Mouse (Mus musculus) gastrocnemius, postnatal 10 days (tissue): ENCODE measurements around the gene AU040320. TPM values are rescaled to one million over a fixed set of nuclear protein-coding genes. Genes with fewer than 3 reads are reported as not detected.
A peak's percentile ranks its signal among the peaks of the same experiment; 100 is the strongest.

Experiments
- DNase-seq: peaks from one replicate; pipeline ENCODE4 v3.0.0; 2021; ENCODE audit warnings: mixed read lengths
- total RNA-seq, 2 experiments: library from RNA; stranded (reverse); gene quantifications; 2 replicates each; pipeline ENCODE4 v1.2.3; 2021

AU040320 gene
- total RNA-seq, 2 experiments from 2014 or later = 22.2 to 24.2 TPM

DNA sequence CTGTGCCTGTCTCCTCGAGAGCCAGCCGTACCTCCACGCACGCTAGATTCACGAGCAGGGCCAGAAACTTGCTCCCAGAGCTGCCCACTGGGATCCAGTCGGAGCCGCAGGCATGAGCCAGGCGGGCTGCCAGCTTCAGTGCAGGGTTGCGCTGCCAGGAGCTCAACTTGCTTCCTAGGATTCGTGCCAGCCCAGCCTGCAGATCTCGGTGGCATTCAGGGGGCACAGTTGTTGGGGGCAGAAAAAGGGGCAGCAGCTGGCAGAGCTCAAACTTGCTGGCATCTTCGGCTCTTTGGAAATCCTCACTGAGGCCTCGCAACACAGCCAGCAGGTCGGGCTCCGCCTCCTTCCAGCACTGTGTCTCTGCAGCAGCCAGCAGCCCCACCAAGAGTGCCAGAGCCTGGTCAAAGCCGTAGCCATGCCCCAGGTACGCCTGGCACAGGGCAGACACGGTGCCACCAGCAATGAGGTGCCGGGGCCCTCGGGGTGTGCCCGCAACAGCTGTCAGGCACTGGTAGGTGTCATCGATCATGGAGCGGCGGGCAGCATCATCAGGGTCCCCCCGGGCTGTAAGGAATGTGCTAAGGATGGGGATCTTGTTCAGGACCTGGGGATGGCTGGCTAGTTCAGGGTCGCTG, 3.2 kb upstream of the AU040320 start:
- peak; percentile 78 for DNase-seq

DNA sequence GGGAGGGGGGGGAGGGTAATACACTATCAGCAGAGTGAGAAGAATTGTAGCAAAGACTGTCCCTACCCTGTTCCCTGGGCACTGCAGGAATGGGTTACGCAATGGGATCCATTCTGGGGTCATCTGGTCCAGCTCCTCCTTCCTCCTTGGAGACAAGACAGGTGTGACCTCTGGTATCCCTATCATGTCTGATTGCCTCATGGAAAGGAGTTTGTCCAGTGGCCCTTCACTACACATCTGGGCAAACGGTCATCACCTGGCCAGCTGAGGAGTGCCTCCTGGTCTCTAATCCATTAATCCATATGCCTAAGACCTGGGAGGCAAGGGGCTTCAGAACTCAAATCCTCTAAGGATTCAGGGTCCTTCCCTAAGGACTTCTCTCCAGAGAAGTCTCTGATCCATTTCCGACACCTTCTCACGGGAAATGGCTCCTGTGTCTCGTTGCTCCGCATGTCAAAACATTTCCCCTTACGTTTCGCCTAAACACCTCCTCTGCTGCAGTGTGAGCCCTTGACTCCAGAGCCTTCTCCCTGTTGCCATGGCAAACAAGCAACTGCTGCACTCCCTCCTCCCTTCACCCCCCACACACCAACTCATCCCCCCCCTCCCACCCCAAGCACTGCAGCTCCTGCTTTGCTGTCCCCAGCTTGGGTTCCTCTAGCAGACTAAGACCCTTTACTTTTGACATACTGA, 2.3 kb upstream of the AU040320 start:
- DNase-seq = no peak

DNA sequence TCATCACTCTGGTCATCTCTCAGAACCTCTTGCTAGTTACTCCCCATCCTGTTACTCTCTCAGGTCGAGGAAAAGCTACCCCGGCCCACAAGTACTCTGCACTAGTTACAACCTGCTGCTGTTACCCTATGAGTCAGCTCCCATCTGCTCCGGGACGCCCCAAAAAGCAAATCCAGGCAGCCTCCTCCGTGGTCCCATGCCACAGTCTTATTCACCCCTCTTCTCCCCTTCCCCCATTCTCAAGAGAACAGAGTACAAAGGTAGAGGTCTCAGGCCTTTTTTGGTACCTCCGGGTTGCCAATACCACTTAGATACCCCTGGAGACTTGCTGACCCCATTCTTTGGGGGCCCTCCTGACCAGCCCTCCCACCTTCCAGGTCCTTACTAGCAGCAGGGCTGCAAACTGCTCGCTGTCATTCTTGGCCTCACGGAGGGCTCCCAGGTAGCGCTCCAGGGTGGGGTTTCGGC, 1.8 kb upstream of the AU040320 start:
- DNase-seq = peak; percentile 5

DNA sequence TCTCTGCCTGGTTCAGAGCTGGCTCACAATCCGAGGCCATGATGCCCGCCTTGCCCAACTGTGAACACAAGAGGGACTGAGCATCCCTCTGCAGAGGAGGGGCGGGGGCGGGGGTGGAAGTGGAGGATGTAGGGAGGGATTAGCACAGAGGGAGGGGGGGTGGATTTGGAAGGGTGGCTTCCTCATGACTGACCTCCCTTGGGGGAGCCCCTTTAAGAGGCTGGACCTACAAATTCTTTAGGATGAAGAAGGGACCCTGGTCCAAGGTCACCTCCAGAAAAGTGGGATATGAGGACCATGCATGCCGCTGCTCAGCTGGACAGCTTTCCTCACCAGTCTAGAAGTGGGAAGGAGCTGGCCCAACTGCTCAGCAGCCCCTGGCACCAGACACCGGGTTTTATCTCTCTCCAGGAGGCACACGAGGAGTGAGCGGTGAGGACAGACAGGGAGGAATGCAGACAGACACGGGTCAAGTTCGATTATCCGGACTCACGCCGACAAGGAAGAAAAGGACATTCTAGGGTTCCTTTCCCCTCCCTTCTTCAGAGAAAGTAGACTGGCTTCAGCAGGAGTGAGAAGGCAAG, 1.2 kb upstream of the AU040320 start:
- peak; percentile 17 for DNase-seq

DNA sequence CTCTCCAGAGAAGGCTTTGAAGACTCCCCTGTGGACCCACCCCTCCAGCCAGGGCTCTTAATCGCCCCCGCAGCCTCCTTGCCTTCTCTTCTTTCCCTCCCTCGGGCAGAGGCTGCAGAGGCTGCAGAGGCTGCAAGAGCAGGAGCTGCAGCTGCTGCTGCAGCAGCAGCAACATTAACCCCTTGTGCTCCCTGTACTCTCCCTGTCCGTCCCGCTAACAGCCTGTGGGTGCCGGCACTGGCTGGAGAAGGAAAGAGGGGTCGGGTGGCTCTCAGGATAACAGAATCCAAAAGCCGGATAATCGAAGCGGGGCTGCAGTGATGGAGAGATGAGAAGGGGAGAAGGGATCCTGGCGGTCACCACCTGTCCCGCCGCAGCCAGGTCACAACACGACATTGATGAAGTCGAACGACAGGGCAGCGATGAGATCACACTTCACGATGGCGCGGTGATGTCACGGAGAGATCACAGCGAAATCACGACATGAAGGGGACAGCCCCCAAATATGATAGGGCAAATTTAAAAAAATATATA, 669 bp upstream of the AU040320 start:
- DNase-seq = peak; percentile 13

DNA sequence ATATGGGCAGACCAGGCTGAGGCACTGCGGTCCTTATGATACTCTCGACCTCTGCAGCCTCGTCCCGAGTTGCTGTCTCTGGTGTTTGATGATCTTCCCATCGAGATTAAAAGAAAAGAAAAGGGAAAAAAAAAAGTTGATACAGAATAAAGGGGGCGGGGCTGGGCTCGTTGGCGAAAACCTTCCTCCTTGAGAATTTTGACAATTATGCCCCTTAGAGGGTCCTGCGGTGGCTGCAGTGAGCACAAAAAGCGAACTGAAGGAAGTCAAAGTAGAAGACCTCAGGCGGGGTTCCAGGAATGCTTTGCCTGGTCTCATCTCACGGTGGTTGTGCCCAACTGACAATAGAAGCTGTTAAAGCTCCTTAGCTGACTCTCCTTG, 877 bp downstream of the AU040320 start:
- no peak for DNase-seq

DNA sequence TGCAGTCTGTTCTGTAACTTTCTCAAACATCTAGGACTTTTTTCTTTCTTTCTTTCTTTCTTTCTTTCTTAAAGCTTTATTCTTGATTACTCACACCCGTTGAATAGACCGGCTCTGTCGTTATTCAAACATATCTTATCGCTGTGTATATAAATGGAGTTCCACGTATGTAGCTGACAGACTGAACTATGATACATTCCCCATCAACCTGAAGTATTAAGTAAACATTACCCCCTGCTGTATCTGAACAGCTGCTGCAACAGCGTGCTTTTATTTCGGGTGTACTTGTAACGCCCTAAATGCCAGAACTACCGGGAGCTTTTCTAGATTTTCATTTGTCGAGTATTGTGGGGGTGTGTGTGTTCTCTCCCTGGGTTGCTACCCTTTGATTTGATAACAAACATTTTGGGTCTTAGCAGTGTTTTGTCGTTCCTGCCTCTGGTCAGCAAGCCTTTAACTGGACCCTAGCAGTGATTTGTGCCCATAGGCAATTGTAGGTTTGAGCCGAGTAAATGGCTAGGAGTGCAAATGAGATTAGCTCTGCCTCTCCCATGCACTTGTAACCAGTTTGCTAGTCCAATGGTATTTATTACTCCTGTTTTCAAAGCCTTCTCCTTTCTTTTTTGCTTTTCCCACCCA, 1.5 kb downstream of the AU040320 start:
- DNase-seq = no peak

DNA sequence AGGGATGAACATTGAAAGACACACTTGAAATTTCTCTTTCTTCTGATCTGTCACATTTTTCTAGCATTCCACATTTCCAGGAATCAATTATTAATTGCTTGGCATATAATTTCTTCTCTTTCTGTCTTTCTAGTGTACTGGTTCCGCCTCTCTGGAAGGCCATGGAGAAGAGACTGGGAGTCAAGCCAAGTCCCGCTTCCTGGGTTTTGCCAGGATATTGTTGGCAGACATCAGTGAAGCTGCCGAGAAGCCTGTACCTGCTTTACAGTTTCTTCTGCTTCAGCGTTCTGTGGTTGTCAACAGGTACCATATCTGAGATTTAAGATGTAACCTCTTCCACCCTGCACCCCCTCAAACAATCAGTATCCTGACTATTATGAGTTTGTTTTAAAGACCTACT, 3.4 kb downstream of the AU040320 start:
- peak; percentile 10 for DNase-seq

DNA sequence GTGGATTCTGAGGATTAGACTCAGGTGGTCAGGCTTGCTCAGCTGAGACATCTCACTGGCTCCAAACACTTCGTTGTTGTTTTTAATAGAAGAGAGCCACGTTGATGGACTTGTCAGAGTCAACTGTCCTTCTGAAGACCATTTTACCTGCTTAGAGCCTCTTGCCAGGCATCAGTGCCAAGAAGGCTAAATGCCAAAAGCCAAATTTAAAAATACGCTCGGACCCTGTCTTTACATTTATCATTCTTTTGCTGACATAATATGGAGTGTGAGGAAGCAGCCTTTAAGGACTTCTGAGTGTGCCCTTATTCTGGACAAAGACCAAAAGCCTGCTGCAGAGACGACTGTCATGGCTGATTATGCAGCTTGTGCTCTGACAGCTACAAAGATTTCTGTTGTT, 5.0 kb downstream of the AU040320 start:
- no peak for DNase-seq

DNA sequence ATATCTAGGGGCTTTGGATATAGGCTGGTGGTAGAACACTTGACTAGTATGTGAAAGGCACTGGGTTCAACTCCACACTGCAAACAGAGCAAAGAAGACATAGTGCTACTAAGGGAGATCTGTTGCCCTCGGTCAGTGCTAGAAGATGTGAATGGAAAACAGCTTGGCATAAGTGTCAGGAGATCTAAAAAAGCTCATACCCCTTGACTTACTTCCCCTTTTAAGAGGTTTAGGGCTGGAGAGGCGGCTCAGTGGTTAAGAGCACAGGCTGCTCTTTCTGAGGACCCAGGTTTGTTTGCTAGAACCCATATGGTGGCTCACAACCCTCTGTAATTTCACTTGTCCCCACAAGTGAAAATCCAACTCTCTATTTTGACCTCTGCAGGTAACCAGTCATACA, 6.1 kb downstream of the AU040320 start:
- DNase-seq = no peak

DNA sequence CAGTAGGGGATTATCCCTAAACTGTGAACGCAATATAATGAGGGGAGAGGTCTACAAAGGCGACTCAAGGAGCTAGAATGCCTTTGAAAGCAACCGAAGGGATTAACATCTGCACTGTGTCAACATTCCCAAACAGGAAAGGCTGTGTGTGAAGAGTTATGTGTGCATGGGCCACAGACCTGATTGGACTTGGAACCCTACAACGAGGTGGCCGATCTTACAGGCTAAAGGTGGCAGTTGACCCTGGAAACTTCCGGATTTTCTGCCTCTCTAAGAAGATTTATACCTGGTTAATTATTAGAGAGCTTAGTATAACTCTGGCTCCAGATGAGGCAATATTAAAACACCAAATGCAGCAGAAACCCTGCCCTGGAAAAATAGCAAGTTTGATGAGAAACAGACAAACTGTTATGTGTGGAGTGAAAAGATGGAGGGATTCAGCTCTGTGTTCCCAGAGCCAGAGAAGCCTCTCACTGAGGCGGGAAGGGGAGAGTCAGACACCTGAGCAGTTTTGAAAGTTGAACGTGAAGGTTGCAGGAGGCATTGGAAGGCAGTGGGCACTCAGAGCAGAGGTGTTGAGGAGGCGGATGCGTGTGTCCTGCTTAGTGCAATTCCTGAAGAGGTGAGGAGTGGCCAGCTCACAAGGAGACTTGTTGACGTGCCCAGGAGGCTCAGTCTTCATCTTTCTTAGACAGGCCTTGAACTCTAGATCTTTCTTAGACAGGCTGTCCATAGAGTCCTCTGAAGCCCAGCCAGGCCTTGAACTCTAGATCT, 9.4 kb downstream of the AU040320 start:
- DNase-seq = no peak

DNA sequence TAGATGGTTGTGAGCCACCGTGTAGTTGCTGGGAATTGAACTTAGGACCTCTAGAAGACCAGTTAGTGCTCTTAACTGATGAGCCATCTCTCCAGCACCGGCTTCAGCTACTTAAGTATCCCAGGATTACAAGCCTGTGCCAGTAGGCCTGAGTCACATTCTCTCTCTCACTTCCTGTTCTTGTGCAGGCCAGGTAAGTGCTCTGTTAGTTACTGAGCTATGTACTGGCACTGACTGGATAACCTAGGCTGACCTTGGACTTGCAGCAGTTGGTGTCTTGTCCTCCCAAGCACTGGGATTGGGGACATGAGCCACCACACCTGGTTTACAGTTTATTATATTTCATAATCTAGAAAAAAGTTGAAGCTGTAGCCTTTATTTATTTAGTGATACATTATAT, 10.1 kb downstream of the AU040320 start:
- DNase-seq = no peak

DNA sequence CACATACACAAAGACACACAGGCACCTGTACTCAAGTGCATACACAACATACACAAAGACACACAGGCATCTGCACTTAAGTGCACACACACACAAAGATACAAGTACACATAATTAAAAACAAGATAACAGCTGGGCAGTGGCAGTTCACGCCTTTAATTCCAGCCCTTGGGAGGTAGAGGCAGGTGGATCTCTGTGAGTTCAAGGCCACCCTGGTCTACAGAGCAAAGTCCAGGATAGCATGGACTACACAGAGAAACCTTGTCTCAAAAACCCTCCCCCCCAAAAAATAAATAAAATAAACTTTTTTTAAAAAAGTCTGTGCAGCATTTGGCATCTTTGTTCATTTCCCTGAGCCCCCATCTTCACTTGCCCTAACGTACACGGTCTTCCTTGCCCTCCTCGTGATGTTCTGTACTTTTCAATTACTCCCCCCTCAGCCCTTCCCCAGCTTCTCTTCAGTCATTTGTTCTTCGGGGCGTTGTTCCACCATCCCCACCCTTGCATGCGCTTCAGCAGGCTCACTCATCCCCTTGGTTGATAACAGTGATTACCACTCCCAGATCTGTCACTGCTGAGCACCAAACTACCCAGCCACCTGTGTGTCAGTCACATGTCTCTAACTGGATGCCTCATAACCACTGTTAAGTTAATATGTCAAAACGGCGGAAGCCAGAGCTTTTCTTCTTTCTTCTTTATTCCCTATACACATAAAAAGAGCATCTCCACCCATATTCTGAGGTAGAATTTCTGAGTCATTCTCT, 16.6 kb downstream of the AU040320 start:
- DNase-seq = no peak

DNA sequence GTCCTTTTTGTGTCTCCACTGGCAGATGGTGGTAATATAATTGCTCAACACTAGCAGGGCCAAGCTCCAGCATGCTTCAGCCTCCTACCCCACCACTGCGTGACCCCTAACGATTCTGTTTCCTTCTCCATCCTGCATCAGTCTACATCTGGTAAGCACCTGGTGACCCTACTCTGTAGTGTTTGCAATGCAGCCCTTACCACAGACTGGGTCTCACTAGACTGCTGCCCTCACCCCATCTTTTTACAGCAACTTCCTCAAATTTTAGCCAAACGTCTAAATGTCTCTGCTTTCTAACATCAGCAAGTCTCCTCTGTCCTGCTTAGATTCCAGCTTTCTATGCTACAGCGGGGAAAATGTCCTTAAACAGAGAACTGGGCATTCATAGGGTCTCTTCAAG, 17.5 kb downstream of the AU040320 start:
- no peak for DNase-seq

DNA sequence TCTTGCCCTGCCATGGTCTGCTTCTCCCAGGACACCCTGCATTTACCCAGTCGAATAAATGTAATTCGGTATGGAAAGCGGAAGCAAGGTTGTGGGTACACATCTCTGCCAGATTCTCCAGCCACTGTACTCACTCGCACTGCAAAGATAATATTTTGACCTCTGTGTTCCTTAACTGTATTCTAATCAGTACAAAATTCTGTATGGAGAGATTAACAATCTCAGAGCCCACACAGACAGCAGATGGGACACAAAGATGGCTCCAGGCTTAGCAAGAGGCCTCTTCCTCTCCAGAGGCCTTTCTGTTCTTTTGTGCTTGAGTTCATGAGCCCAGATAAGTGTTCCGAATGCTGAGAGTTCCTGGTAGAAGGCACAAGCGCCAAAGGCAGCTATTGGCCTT, 20.5 kb downstream of the AU040320 start:
- no peak for DNase-seq

DNA sequence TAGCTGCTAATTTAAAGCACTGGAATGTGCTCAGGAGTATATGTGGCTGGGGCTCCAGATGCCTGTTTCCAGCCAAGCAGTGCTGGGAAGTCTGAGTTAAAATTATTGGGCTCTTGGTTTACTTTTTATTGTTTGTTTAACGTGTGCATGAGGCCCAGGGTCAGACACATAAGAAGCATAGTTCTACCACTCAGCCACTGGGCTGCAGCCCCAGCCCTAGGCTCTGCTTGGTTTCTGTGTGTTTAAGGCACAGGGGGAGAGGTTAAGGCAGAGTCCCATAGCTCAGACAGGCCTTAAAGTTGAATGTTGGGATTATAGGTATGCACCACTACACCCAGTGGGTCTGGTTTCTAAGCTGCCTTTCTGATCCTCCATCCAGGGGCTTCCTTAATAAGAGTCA, 21.8 kb downstream of the AU040320 start:
- DNase-seq = no peak

DNA sequence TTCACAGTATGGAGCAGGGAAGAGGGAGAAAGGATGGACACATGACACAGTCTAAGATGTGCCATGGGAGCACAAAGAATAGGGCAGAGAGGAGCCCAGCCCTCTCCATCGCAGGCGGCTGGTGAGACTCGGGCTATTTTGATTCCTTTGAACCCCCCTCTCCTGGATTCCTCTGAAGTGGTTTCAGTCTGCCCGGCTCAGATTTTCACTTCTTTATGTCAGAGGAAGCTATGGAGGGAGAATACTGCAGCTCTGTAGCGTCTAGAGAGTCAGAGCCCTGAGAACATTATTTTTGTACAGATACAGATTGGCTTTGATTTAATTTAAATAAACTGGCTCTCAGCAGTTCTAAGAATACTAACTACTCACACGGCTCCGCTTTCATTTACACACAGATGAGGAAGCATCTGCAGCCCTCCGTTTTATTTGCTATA, 25.8 kb downstream of the AU040320 start:
- DNase-seq = no peak

DNA sequence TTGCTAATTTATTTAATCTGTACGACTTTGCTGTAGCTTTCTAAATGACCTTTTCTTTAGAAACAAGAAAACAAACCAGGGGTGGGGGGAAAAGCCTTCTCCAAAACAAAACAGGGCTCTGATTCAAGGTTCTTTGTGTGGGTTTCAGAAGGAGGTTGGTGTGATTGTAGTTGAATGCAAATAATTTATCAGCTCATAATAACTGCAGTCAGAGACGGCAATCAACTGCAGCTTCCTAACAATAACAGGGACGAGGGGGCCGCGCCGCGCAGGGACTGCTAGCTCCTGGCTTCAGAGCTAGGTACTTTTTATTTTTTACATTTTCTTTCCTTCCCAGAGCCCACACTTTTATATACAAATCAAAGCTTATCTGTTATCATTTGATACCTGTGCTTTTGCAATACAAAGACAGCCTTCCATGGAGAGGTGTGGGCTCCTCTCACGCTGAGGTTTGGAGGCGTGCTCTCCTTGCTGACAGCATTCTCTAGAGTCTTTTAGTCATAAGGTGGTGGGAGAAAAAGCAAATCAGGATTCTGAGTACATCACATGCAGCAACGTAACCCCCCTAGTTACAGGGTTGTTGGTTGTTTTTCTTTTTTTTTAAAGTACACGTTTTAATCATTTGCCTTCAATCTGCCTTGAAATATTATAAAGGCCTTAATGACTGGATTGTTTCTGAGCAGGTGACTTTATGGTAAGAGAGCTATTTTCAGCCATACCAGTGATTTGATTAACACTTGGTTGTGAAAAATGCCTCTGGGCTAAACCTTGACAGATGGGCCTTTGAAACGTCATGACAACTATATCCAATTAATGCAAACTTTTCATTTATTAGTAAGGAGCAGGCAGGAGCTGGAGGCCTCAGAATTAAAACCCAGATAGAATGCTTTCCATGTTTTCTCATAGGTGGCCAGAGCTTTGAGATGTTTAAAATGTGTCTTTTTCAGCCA, 26.8 kb downstream of the AU040320 start:
- no peak for DNase-seq

DNA sequence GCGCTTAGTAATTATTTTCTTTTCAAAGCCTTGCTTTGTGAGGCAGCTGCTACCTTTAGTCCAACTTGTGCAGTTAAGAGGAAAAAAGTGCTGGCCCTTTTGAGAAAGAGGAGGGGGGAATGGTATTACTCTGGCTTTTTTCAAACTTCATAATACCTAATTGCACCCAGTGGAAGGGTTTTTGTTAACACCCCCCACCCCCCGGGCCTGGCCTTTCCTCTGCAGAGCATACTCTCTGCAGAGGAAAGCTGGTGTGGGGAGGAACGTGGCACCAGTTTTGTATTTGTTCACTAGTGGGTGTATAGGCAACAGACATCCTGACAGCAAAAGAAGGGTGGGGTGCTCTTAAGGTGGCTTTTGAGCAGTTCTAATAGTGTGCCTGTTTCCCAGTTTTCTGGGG, 28.5 kb downstream of the AU040320 start:
- DNase-seq = no peak

DNA sequence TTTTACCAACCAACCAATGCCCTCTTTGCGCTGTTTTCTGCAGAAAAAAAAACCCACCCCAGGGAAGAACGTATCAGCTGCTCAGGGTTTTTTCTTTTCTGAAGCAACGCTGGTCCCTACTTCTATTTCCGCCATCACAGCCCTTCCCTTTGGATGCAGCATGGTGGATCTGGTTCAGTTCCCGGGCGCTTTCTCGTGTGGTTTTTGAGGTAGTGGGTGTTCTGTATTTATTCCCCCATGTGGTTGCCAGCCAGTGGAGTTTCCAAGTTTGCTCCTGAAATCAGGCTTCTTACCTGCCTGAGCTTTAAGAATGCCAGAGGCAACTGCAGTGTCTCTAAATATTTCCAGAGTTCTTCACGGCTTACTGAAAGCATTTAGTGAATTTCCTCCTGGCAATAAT, 29.2 kb downstream of the AU040320 start:
- DNase-seq = no peak
